Mouse (Mus musculus): ENCODE results near the gene 1700066M21Rik. TPM values are rescaled to one million over a fixed set of nuclear protein-coding genes. Genes with fewer than 3 reads are reported as not detected.
A peak's percentile ranks its signal among the peaks of the same experiment; 100 is the strongest.

Gene 1700066M21Rik
- polyA plus RNA-seq (2012; ENCODE audit: insufficient read depth, low replicate concordance): 2.7 and 66.0 TPM in 2 replicates

DNA sequence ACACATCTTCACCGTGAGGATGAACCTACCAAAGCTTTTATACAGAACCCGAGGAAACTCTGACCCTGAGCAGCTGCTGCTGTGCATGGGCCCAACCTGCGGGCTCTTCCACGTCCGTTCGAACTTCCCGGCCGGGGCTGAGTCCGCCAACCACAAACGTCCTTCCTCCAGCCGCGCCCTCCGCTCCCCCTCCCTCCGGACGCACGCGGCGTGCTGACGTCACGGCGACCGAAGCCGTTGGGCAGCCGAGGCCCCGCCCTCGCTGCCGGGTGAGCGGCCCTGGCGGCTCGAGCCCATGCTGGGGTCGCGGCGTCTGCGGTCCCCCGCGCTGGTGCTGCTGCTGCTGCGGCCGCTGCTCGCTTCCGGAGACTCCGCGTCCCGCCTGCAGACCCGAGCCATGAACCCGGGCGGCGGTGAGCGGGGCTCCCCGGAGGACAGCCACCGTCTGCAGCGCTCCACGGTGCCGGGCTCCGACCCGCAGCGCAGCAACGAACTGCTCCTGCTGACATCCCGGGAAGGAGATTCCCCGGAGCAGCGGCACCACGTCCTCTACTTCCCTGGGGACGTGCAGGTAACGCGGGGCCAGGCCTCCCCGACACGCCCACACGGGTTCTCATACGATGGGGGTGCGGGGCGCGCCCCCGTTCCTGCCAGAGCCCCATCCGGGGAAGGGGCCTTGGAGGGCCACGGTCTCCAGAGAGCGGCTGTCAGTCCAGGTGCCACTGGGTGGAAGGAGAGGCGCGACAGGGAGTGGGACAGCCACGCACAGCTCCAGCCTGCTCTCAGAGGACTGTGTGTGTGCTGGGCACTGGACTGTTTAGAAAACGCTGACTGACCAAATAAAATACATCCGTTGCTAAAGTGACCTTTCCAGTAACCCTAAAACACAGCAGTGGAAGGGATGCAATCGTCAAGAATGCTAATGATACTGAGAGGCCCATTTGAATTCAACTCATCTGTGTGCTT is at the start of gene 1700066M21Rik:
Gene 1700066M21Rik, plus strand, starts transcription at position 245 of the 966 bp plus-strand sequence.
- no peaks in the 10 kb centered on the region for H3K27me3 ChIP-seq (replicated peaks)
- TF ChIP-seq GATA1 (IDR thresholded peaks at IDR 0.05; ENCODE audit: borderline replicate concordance, low read length) (no peak), FLI1 (IDR thresholded peaks at IDR 0.05; ENCODE audit: low read length) (peak; percentile 52; the same call in 1 of the 2 replicates)
- H3K4me3 ChIP-seq (replicated peaks): peak within 1 kb of the TSS; percentile 92
- peaks cover 3% of the 10 kb centered on the region; the same call in 1 of the 2 replicates for H3K9me3 ChIP-seq
- H3K4me1 ChIP-seq: peaks cover 24% of the 10 kb centered on the region
- H3K36me3 ChIP-seq (replicated peaks; ENCODE audit: low read length): peaks cover 17% of the 10 kb centered on the region

DNA sequence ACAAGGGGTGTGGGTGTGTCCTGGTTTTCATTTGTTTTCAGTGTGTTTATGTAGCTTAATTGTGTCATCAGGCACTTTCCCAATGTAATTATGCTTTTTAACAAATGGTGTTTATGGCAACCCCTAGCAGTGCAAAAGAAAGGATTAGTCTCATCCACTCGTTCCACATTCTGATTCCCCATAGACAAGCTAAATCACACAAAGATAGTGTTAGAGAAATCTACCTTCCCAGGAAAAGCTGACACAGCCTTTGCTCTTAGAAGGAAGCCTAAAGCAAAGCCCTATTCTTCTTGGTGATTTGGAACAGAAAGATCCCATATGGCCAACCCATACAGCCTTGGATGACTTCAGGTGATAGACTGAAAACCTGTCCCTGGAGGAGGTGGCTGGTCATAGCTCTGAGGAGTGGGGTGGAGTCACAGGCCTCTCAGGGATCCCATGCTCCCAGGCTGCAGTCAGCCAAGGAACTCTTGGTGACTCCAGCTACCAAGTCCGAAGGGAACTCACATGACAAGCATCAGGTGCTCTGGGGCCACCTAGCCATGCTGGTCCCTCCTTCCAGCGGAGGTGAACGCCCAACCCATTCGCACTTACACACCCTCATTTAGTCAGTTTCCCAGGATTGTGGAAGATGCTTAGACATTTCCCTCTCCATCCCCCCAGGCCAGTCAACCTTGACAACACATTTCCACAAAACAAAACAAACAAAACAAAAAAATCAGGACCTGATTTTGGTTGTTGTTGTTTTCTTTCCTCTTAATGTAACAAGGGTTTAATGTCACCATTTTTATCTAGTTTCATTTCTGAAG is 47.9 kb upstream of the 1700066M21Rik start:
- TF ChIP-seq GATA1 (IDR thresholded peaks at IDR 0.05; ENCODE audit: borderline replicate concordance, low read length) (no peak), FLI1 (IDR thresholded peaks at IDR 0.05; ENCODE audit: low read length) (no peak)
- no peaks in the 10 kb centered on the region for H3K27me3 ChIP-seq (replicated peaks)
- peaks cover 3% of the 10 kb centered on the region for H3K4me1 ChIP-seq
- no peak overlapping the region for H3K4me3 ChIP-seq (replicated peaks)
- 0 out of 2 replicates have a peak, but pooled peaks cover 3% of the 10 kb centered on the region for H3K9me3 ChIP-seq
- H3K36me3 ChIP-seq (replicated peaks; ENCODE audit: low read length): no peaks in the 10 kb centered on the region

DNA sequence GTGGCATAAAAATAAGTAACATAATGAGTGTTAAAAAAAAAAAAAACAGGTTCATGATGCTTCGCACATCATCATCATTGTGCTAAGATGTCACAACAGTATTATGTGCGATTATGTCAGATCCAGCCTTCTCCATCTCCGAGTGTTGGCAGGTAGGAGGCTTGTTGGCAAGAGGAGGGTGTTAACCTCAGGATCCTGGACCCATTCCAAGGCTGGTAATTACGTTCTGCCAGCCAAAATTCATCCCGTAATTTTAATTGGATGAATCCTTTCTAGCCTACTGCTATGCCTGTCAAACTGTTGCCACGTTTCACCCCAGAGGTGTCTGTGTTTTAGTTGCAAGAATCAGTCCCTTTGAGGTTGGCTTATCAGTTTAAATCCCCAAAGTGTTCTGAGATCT is 47.2 kb upstream of the 1700066M21Rik start:
- Histone ChIP-seq H3K9me3 (0 out of 2 replicates have a peak, but pooled peaks cover 3% of the 10 kb centered on the region), H3K4me3 (replicated peaks) (no peak overlapping the region), H3K36me3 (replicated peaks; ENCODE audit: low read length) (no peaks in the 10 kb centered on the region), H3K4me1 (peaks cover 3% of the 10 kb centered on the region), H3K27me3 (replicated peaks) (no peaks in the 10 kb centered on the region)
- no peak for TF ChIP-seq GATA1 (IDR thresholded peaks at IDR 0.05; ENCODE audit: borderline replicate concordance, low read length)
- TF ChIP-seq FLI1 (IDR thresholded peaks at IDR 0.05; ENCODE audit: low read length): no peak

DNA sequence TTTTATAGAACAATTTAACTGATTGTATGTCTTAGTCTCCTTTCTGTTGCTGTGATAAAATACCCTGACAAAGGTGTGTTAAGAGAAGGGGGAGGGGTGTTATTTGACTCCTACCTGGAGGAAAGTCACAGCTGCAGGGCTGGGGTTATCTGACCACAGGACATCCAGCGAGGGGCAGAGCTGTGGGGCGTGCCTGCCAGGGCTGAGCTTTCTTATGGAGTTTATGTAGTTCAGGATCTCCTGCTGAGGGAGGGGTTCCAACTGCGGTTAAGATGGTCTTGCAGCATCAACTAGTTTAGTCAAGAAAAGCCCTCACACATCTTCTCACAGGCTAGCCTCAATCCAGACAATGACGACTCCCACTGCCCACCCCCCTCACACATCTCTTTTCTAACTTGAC is 45.4 kb upstream of the 1700066M21Rik start:
- Histone ChIP-seq H3K9me3 (0 out of 2 replicates have a peak, but pooled peaks cover 3% of the 10 kb centered on the region), H3K4me3 (replicated peaks) (no peak overlapping the region), H3K27me3 (replicated peaks) (no peaks in the 10 kb centered on the region), H3K36me3 (replicated peaks; ENCODE audit: low read length) (no peaks in the 10 kb centered on the region), H3K4me1 (peaks cover 3% of the 10 kb centered on the region)
- TF ChIP-seq FLI1 (IDR thresholded peaks at IDR 0.05; ENCODE audit: low read length) (no peak), GATA1 (IDR thresholded peaks at IDR 0.05; ENCODE audit: borderline replicate concordance, low read length) (no peak)

DNA sequence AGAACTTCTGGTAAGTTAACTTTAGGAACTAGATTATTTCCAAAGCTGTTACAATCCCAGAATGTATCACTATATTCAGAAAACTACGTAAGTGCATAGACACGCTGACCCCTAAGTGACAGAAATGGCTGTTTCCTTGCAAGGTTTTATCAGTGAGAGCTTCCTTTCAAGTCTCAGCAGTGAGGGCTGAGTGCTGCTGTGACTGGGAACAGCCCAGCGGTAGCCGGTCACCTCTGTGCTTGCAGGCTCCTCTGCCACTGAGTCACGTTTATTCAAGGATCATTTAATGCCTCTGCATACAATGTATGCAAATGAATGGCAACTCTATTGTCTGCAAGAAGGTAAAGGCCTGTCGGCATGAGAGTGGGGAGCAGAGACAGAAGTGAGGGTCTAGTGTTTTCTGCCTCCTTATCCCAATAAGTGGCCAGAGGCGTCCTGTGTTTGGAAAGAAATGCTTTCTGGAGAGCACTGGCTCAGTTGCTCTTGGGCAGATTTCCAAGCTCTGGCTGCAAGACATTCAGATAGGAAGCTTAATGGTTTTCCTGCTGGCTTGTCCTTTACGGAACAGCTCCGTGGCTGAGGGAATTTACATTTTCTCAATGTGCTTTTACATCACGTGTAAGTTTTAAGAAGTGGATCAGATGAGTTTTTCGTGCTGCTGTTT is 43.7 kb upstream of the 1700066M21Rik start:
- no peak for TF ChIP-seq GATA1 (IDR thresholded peaks at IDR 0.05; ENCODE audit: borderline replicate concordance, low read length)
- TF ChIP-seq FLI1 (IDR thresholded peaks at IDR 0.05; ENCODE audit: low read length): no peak
- Histone ChIP-seq H3K4me1 (peaks cover 3% of the 10 kb centered on the region), H3K27me3 (replicated peaks) (no peaks in the 10 kb centered on the region), H3K36me3 (replicated peaks; ENCODE audit: low read length) (no peaks in the 10 kb centered on the region), H3K9me3 (0 out of 2 replicates have a peak, but pooled peaks cover 3% of the 10 kb centered on the region), H3K4me3 (replicated peaks) (no peak overlapping the region)

DNA sequence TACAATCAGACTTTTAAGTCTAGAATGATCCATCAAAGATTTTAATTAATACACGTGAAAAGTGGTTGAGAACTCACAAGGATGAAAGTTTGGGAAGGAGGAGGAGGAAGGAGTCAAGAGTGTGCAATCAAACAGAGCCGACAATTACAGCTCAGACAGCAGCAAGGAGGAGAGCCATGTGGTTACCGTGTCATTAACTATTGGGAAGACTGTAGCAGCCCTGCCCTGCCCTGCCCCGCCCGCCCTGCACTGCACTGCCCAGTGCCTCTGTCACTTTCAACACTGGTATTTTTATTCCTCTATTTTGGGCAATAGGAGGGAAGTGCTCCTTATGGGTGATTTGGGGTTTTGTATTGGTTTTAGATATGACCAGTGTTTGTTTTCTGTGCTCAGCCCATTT is 42.2 kb upstream of the 1700066M21Rik start:
- TF ChIP-seq GATA1 (IDR thresholded peaks at IDR 0.05; ENCODE audit: borderline replicate concordance, low read length) (no peak), FLI1 (IDR thresholded peaks at IDR 0.05; ENCODE audit: low read length) (no peak)
- H3K4me3 ChIP-seq (replicated peaks): no peak overlapping the region
- H3K9me3 ChIP-seq: 0 out of 2 replicates have a peak, but pooled peaks cover 3% of the 10 kb centered on the region

DNA sequence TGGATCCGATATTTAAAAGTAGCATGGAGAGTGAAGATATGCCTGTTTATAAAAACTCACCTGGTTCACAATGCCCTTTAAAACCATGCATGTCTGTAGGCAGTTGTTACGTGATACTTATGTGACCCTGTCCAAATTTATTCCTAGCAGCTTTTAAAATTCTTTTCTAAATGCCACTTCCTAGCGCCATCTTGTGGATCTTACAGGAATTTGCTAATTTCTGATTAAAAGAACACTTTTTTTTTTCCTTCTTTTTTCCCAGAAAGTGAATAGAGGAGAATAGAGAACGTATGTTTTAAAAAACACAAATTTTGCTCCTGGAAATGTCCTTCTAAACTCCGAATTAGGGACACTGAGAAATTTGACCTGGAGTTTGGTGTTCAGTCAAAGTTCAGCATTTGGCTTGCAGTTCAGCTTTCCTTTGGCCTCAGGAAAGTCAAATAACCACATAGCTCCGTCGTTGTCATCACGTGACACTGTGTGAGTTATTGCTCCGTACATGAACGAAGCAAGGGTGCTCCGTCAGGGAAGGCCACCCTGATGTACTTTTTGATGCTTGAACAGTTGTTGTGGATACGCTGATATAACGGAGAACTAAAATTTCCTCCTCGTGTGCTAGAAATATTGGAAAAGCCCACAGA is 38.1 kb upstream of the 1700066M21Rik start:
- no peak for TF ChIP-seq GATA1 (IDR thresholded peaks at IDR 0.05; ENCODE audit: borderline replicate concordance, low read length)
- no peak for TF ChIP-seq FLI1 (IDR thresholded peaks at IDR 0.05; ENCODE audit: low read length)

More for the DNA sequence above, 42.2 kb upstream of the 1700066M21Rik start:
- no peaks in the 10 kb centered on the region for H3K27me3 ChIP-seq (replicated peaks)
- peaks cover 6% of the 10 kb centered on the region for H3K4me1 ChIP-seq
- no peaks in the 10 kb centered on the region for H3K36me3 ChIP-seq (replicated peaks; ENCODE audit: low read length)

DNA sequence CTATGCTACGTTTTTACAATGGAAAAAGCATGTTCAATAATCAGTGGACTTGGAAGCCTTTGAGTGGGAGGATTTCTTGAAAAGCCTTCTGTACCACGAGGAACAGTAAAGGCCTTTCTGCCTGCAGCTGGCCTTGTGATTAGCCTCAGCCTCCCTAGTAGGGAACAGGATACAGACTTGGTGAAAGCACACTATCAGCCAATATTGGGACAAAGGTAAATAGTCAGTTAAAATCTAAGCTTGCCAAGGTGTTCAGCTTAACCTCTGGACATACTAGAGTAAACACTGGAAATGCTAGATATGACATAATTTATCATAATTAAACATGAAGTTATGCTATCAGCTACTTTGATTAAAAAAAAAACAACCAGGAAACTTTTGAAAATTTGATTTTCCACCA is 36.2 kb upstream of the 1700066M21Rik start:
- no peaks in the 10 kb centered on the region for H3K9me3 ChIP-seq
- TF ChIP-seq GATA1 (IDR thresholded peaks at IDR 0.05; ENCODE audit: borderline replicate concordance, low read length) (no peak), FLI1 (IDR thresholded peaks at IDR 0.05; ENCODE audit: low read length) (no peak)
- no peak overlapping the region for H3K4me3 ChIP-seq (replicated peaks)
- peaks cover 9% of the 10 kb centered on the region for H3K4me1 ChIP-seq
- no peaks in the 10 kb centered on the region for H3K36me3 ChIP-seq (replicated peaks; ENCODE audit: low read length)
- H3K27me3 ChIP-seq (replicated peaks): peaks cover 2% of the 10 kb centered on the region

More for the DNA sequence above, 38.1 kb upstream of the 1700066M21Rik start:
- Histone ChIP-seq H3K36me3 (replicated peaks; ENCODE audit: low read length) (no peaks in the 10 kb centered on the region), H3K9me3 (no peaks in the 10 kb centered on the region), H3K27me3 (replicated peaks) (no peaks in the 10 kb centered on the region), H3K4me1 (peaks cover 3% of the 10 kb centered on the region; the same call in 1 of the 2 replicates), H3K4me3 (replicated peaks) (no peak overlapping the region)
